Mouse (Mus musculus): ENCODE results near the gene Coro1a. TPM values are rescaled to one million over a fixed set of nuclear protein-coding genes. Genes with fewer than 3 reads are reported as not detected.

Coro1a gene
- total RNA-seq, 2 experiments from 2014 or later, result 164 to 185 TPM

DNA sequence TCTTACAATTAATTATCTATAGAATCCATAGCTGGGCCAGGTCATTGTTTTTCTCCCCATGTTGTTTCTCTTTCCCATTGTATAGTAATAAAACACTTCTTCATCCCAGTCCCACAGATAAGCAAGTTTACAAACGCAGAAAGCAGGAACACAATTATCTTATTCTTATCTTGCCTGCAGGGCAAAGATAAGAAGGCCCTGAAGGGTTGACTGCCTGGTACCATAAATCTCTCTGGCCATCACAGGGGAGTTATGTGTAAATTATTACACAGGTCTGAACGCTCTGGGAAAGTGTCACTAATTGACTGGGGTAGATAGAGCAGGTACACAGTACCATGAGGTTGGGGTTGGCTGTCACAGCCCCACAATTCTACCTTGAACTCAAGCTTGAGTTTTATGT is 56.7 kb downstream of the Coro1a start:
- H3K4me3 ChIP-seq, result no peak overlapping the region
- no peak for DNase-seq (ENCODE audit: extremely low spot score in 1 of 2, low spot score in 2 of 2)
- H3K27ac ChIP-seq, result no peak overlapping the region
- intact Hi-C loops (cut with DNase I), result loop anchor here (5.0 kb wide), 1 partner anchor 126 kb away; the partner anchor contains the start of gene Ypel3
- TF ChIP-seq CTCF (IDR thresholded peaks at IDR 0.05), result no peak

Other genes with a start within 250 kb of the Coro1a start
- gene Atp2a1, start 244.7 kb downstream of the Coro1a start, total RNA-seq (2021), result under 1 TPM; 0.14 to 0.35 TPM
- 10 to 100 TPM; 76.5 to 78.3 TPM for gene Sh2b1, start 232.4 kb downstream of the Coro1a start, total RNA-seq (2021)
- 10 to 100 TPM; 78.0 to 93.5 TPM for gene Tufm, start 220.4 kb downstream of the Coro1a start, total RNA-seq (2021)
- gene Atxn2l, start 204.3 kb downstream of the Coro1a start, total RNA-seq (2021), result 100 to 1,000 TPM; 131 to 139 TPM
- gene Eif3c, start 141.4 kb downstream of the Coro1a start, total RNA-seq (2021), result 100 to 1,000 TPM; 173 to 179 TPM
- 1 to 10 TPM in 1 of 2 experiments, under 1 TPM in 1; 0.45 to 1.2 TPM for gene Apobr, start 122.8 kb downstream of the Coro1a start, total RNA-seq (2021)
- gene Cln3, start 122.0 kb downstream of the Coro1a start, total RNA-seq (2021), result 10 to 100 TPM; 24.4 to 30.8 TPM
- not detected for gene Il27, start 112.8 kb downstream of the Coro1a start, total RNA-seq (2021)
- gene Nupr1, start 76.9 kb downstream of the Coro1a start, total RNA-seq (2021), result 10 to 100 TPM; 17.6 to 21.0 TPM
- gene Sgf29, start 58.5 kb downstream of the Coro1a start, total RNA-seq (2021), result 10 to 100 TPM; 30.2 to 33.5 TPM
- gene Sult1a1, start 31.4 kb downstream of the Coro1a start, total RNA-seq (2021), result 10 to 100 TPM; 10.8 to 13.6 TPM
- gene Bola2, start 12.4 kb downstream of the Coro1a start, total RNA-seq (2021), result 100 to 1,000 TPM; 100 to 106 TPM
- gene Slx1b, start 12.0 kb downstream of the Coro1a start, total RNA-seq (2021), result 10 to 100 TPM; 17.9 to 21.1 TPM
- 100 to 1,000 TPM; 155 to 166 TPM for gene Mapk3, start 51.8 kb upstream of the Coro1a start, total RNA-seq (2021)
- gene Gdpd3, start 58.5 kb upstream of the Coro1a start, total RNA-seq (2021), result 1 to 10 TPM; 2.4 to 3.4 TPM
- 100 to 1,000 TPM; 312 to 323 TPM for gene Ypel3, start 69.2 kb upstream of the Coro1a start, total RNA-seq (2021)
- 1 to 10 TPM; 1.1 to 1.2 TPM for gene Tbx6, start 73.7 kb upstream of the Coro1a start, total RNA-seq (2021)
- gene Ppp4c, start 84.7 kb upstream of the Coro1a start, total RNA-seq (2021), result 10 to 100 TPM; 50.4 TPM
- 10 to 100 TPM; 71.6 to 77.4 TPM for gene Fam57b, start 89.9 kb upstream of the Coro1a start, total RNA-seq (2021)
- gene 4930451I11Rik, start 123.9 kb upstream of the Coro1a start, total RNA-seq (2021), result not detected
- 10 to 100 TPM; 46.9 to 51.7 TPM for gene Doc2a, start 139.6 kb upstream of the Coro1a start, total RNA-seq (2021)
- gene Hirip3, start 154.2 kb upstream of the Coro1a start, total RNA-seq (2021), result 10 to 100 TPM; 36.6 to 40.9 TPM
- 10 to 100 TPM; 52.5 to 53.2 TPM for gene Ino80e, start 154.6 kb upstream of the Coro1a start, total RNA-seq (2021)
- gene Taok2, start 176.9 kb upstream of the Coro1a start, total RNA-seq (2021), result 100 to 1,000 TPM; 162 to 167 TPM
- gene Tmem219, start 215.1 kb upstream of the Coro1a start, total RNA-seq (2021), result 10 to 100 TPM; 17.3 to 22.0 TPM
- 100 to 1,000 TPM; 135 to 146 TPM for gene Kctd13, start 221.1 kb upstream of the Coro1a start, total RNA-seq (2021)
- 10 to 100 TPM; 51.4 to 55.8 TPM for gene Asphd1, start 241.8 kb upstream of the Coro1a start, total RNA-seq (2021)
- gene Sez6l2, start 242.8 kb upstream of the Coro1a start, total RNA-seq (2021), result 100 to 1,000 TPM; 421 to 427 TPM